Mouse (Mus musculus) liver, embryonic 12.5 days (tissue): ENCODE results near the gene Vps72. TPM values are rescaled to one million over a fixed set of nuclear protein-coding genes. Genes with fewer than 3 reads are reported as not detected.

Experiments used
- microRNA-seq: library from miRNA; unstranded; fragments of <30 nt; microRNA quantifications from one replicate; pipeline ENCODE4, GENCODE M21; 2017
- polyA plus RNA-seq: library from polyadenylated mRNA; unstranded; fragments of >200 nt; fragmentation: Nextera tagmentation; extraction: Ambion mirVana; gene quantifications from 2 replicates; pipeline ENCODE4 v1.2.1, GENCODE M21; 2016

The Vps72 gene
- polyA plus RNA-seq, 1 experiment from 2014 or later, result 56.2 TPM

Small RNA genes within 50 kb of the gene (microRNA-seq; reads per million reads assigned to microRNA genes)
- not detected for gene Mir8099-1

Other genes with a start within 250 kb of the Vps72 start
- gene Psmb4, start 224.1 kb upstream of the Vps72 start, polyA plus RNA-seq, result 207 and 214 TPM in 2 replicates
- 53.9 and 54.0 TPM in 2 replicates for gene Selenbp1, start 178.0 kb upstream of the Vps72 start, polyA plus RNA-seq
- gene Rfx5, start 156.9 kb upstream of the Vps72 start, polyA plus RNA-seq, result 2.6 and 3.6 TPM in 2 replicates
- 12.6 and 13.1 TPM in 2 replicates for gene Pi4kb, start 136.3 kb upstream of the Vps72 start, polyA plus RNA-seq
- gene Zfp687, start 95.6 kb upstream of the Vps72 start, polyA plus RNA-seq, result 12.6 and 14.4 TPM in 2 replicates
- 216 and 229 TPM in 2 replicates for gene Psmd4, start 68.4 kb upstream of the Vps72 start, polyA plus RNA-seq
- 11.3 and 11.5 TPM in 2 replicates for gene Pip5k1a, start 4.1 kb upstream of the Vps72 start, polyA plus RNA-seq
- 0.19 and 0.51 TPM in 2 replicates for gene Tmod4, start 13.5 kb downstream of the Vps72 start, polyA plus RNA-seq
- 38.2 and 39.7 TPM in 2 replicates for gene Scnm1, start 23.0 kb downstream of the Vps72 start, polyA plus RNA-seq
- 7.9 and 8.6 TPM in 2 replicates for gene Lysmd1, start 23.1 kb downstream of the Vps72 start, polyA plus RNA-seq
- gene Tnfaip8l2, start 31.3 kb downstream of the Vps72 start, polyA plus RNA-seq, result 5.1 and 5.3 TPM in 2 replicates
- gene Sema6c, start 49.4 kb downstream of the Vps72 start, polyA plus RNA-seq, result 1.9 and 2.1 TPM in 2 replicates
- 11.0 and 11.4 TPM in 2 replicates for gene Gabpb2, start 106.9 kb downstream of the Vps72 start, polyA plus RNA-seq
- gene Cdc42se1, start 117.7 kb downstream of the Vps72 start, polyA plus RNA-seq, result 59.6 and 60.9 TPM in 2 replicates
- 4.3 and 4.5 TPM in 2 replicates for gene Mllt11, start 121.1 kb downstream of the Vps72 start, polyA plus RNA-seq
- 0.33 and 0.38 TPM in 2 replicates for gene Gm128, start 130.6 kb downstream of the Vps72 start, polyA plus RNA-seq
- gene Bnipl, start 140.2 kb downstream of the Vps72 start, polyA plus RNA-seq, result not detected in 2 replicates
- gene Mindy1, start 170.3 kb downstream of the Vps72 start, polyA plus RNA-seq, result 18.8 and 22.5 TPM in 2 replicates
- 11.8 and 12.1 TPM in 2 replicates for gene Prune1, start 171.1 kb downstream of the Vps72 start, polyA plus RNA-seq
- 3.1 and 4.6 TPM in 2 replicates for gene Anxa9, start 196.2 kb downstream of the Vps72 start, polyA plus RNA-seq
- 134 and 135 TPM in 2 replicates for gene Cers2, start 203.8 kb downstream of the Vps72 start, polyA plus RNA-seq
- 31.0 and 31.6 TPM in 2 replicates for gene Setdb1, start 246.2 kb downstream of the Vps72 start, polyA plus RNA-seq